Mouse (Mus musculus): Measurements from ENCODE around the gene Lrpap1. TPM values are rescaled to one million over a fixed set of nuclear protein-coding genes. Genes with fewer than 3 reads are reported as not detected.

Lrpap1 gene
- polyA plus RNA-seq, 1 experiment from 2014 or later: 109 TPM

DNA sequence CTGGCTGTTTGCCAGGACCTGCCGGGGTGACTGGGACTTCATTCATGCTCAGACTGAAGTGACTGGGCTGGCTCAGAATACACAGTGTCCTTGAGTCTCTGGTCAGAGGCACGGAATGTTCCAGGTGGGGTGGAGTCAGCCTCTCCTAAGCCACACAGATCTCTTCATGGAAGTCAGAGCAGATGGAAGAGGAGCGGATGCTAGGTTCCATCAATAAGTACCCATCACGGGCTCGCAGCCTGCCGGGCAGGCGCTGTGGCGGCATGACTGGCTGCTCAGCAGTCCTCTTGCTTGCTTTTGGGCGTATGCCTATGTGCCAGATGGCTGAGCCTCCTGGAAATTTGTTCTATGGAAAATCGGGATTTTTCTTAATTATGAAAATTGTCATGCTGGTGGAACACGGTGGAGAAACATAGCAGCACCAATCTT lies 32.6 kb upstream of the Lrpap1 start:
- Histone ChIP-seq H3K4me3 (no peak overlapping the region), H3K4me1 (peaks cover 33% of the 10 kb centered on the region), H3K4me2 (no peak overlapping the region), H3K27ac (no peak overlapping the region), H3K9ac (no peak overlapping the region), H3K9me3 (no peaks in the 10 kb centered on the region), H3K36me3 (no peaks in the 10 kb centered on the region), H3K27me3 (no peaks in the 10 kb centered on the region; the same call in 1 of the 2 replicates)
- ATAC-seq (ENCODE audit: insufficient number of reproducible peaks, insufficient read depth, low FRiP score, low TSS enrichment, low read depth): no peak
- 74% methylated on average over 11 of the region's 11 CpGs for WGBS

DNA sequence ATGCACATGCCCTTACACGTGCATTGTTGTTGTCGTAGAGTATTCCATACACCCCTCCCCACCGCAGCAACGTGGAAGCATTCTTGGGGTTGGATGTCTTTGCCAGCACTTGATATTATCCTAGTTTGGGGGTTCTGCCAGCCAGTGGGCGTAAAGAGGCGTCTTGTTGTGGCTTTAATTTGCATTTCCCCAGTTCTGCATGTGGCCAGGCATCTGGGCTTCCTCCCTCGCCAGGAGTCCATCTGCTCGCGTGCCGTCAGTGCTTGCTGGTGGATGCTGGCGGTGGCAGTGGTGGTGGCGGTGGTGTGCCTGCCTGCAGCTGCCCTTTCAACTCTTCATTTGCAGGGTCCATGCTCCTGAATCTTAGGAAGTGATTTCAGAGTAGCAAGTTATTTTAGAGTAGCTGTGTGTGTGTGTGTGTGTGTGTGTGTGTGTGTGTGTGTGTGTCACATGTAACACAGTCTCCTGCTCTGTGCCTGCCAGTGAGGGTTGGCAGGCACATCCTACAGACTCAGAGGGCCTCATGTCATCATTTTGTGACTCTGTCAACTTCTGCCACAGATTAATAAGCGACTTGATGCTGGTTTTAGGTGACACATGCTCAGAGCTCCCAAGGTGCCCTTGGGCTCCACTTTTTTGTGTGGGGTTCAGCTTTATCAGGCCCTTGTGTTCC lies 32.1 kb upstream of the Lrpap1 start:
- Histone ChIP-seq H3K4me2 (no peak overlapping the region), H3K27me3 (no peaks in the 10 kb centered on the region; the same call in 1 of the 2 replicates), H3K9ac (no peak overlapping the region), H3K27ac (no peak overlapping the region), H3K9me3 (no peaks in the 10 kb centered on the region), H3K36me3 (no peaks in the 10 kb centered on the region), H3K4me1 (peaks cover 28% of the 10 kb centered on the region), H3K4me3 (no peak overlapping the region)
- ATAC-seq (ENCODE audit: insufficient number of reproducible peaks, insufficient read depth, low FRiP score, low TSS enrichment, low read depth): no peak
- 53% methylated on average over 13 of the region's 13 CpGs for WGBS

DNA sequence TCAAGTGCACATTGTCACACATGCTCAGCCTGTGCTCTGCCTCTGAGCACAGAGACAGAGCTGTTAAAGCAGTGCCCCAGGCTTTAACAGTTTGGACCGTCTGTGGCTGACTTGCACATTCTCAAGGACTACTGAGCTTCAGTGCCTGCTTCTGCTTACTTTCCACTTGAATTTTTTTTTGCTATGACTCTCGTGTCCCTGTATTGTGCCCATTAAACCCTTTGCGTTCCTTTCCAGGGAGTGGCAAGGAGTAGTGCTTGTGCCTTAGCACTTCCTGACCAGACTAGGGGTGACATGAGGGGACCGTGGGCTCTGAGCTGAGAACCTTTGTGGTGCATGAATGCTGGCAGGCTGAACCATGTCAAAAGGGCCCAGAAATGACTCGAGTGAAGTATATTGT lies 30.3 kb upstream of the Lrpap1 start:
- H3K4me2 ChIP-seq: no peak overlapping the region
- H3K4me1 ChIP-seq: peaks cover 17% of the 10 kb centered on the region
- H3K9me3 ChIP-seq: no peaks in the 10 kb centered on the region
- no peaks in the 10 kb centered on the region; the same call in 1 of the 2 replicates for H3K27me3 ChIP-seq
- no peak overlapping the region for H3K9ac ChIP-seq
- H3K27ac ChIP-seq: no peak overlapping the region
- no peaks in the 10 kb centered on the region for H3K36me3 ChIP-seq
- no peak overlapping the region for H3K4me3 ChIP-seq
- WGBS: 62% methylated on average over 5 of the region's 5 CpGs
- no peak for ATAC-seq (ENCODE audit: insufficient number of reproducible peaks, insufficient read depth, low FRiP score, low TSS enrichment, low read depth)

DNA sequence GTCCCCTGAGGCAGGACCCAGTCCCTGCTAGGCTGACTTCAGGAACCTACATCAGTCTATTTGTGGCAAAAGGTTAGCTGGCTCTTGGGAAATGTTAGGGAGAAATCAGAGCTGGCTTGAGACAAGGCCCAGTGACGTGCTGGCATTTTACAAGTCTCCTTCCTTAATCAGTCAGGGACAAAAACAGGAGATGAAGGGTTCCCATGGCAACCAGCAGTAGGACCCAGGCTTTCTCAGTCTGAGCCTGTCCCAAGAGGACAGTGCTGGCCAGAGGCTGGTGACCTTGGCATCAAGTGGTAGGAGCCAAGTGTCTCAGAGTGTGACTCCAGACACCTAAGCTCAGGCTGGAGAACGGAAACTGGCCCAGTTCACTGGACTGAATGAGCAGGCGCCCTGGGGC lies 28.7 kb upstream of the Lrpap1 start:
- H3K4me3 ChIP-seq: no peak overlapping the region
- ATAC-seq (ENCODE audit: insufficient number of reproducible peaks, insufficient read depth, low FRiP score, low TSS enrichment, low read depth): no peak
- WGBS: 75% methylated on average over 3 of the region's 3 CpGs
- no peaks in the 10 kb centered on the region for H3K9me3 ChIP-seq
- H3K27ac ChIP-seq: no peak overlapping the region
- H3K27me3 ChIP-seq: no peaks in the 10 kb centered on the region
- no peak overlapping the region for H3K9ac ChIP-seq
- H3K36me3 ChIP-seq: no peaks in the 10 kb centered on the region
- H3K4me1 ChIP-seq: peaks cover 15% of the 10 kb centered on the region
- no peak overlapping the region for H3K4me2 ChIP-seq

DNA sequence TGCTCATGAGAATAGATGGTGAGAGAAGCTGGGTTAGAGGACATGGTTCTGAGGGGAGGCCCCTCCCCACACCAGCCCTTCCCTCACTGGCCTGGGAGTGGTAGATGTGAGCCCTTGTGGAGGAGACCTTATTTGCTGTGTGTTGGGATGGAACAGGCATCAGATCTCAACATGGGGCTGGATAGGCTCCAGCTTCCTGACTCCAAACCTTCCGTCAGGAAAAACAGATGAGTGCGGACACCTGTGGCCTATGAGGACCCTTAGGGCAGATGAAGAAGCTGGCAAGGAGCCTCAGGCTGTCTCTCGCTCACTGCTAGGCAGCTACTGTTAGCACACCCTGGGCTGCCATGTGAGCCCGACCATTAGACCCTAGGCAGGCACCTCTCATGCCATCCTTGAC lies 27.9 kb upstream of the Lrpap1 start:
- H3K4me1 ChIP-seq: peaks cover 13% of the 10 kb centered on the region
- no peaks in the 10 kb centered on the region for H3K27me3 ChIP-seq
- H3K9me3 ChIP-seq: no peaks in the 10 kb centered on the region
- no peaks in the 10 kb centered on the region for H3K36me3 ChIP-seq
- no peak overlapping the region for H3K27ac ChIP-seq
- no peak overlapping the region for H3K4me3 ChIP-seq
- no peak for ATAC-seq (ENCODE audit: insufficient number of reproducible peaks, insufficient read depth, low FRiP score, low TSS enrichment, low read depth)
- 91% methylated on average over 4 of the region's 4 CpGs for WGBS
- no peak overlapping the region for H3K9ac ChIP-seq
- H3K4me2 ChIP-seq: no peak overlapping the region

DNA sequence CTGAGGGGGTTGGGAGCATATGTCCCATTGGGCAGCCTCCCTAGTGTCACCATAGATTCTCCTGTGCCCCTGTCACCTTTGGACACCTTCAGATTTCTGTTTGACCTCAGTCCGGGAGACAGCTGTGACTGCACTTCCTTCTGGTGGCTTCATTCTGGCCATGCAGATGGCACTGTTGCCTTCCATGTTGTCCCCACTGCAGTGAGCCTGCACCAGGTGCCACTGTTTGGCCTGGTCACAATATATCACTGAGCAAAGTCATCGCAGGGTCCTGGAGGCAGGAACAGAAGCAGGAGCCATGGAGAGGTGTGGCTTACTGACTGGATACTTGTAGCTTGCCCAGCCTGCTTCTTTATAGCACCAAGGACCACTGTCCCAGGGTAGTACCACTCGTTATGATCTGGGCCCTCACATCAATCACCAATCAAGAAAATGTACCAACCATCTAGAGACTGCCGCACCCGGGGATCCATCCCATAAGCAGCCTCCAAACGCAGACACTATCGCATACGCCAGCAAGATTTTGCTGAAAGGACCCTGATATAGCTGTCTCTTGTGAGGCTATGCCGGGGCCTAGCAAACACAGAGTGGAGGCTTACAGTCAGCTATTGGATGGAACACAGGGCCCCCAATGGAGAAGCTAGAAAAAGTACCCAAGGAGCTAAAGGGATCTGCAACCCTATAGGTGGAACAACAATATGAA lies 26.9 kb upstream of the Lrpap1 start:
- no peak for ATAC-seq (ENCODE audit: insufficient number of reproducible peaks, insufficient read depth, low FRiP score, low TSS enrichment, low read depth)

DNA sequence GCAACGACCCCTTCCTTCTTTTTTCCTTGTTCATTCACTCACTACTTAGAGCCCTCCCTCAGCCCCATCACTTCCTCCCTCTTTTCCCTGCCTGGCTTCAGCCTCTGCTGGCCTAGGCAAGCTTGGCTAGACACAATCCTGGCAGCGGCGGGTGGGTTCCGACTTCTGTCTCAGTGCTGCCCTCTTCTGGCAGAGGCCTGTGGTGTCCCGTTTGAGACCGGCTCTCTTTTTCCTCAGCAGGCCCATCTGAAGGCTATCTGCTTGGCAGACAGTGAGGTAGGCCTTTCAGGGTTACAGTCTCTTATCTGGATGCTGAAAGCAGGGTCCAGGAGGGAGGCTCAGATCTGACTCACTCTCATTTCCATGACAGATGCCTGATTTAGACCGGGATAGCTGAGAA lies 26.2 kb upstream of the Lrpap1 start:
- no peak overlapping the region for H3K4me3 ChIP-seq
- H3K9ac ChIP-seq: no peak overlapping the region
- no peaks in the 10 kb centered on the region for H3K36me3 ChIP-seq
- H3K27ac ChIP-seq: no peak overlapping the region
- no peaks in the 10 kb centered on the region for H3K4me1 ChIP-seq
- 9% methylated on average over 7 of the region's 7 CpGs for WGBS
- no peaks in the 10 kb centered on the region for H3K9me3 ChIP-seq
- peak; percentile 48; the same call in 1 of the 2 replicates for ATAC-seq (ENCODE audit: insufficient number of reproducible peaks, insufficient read depth, low FRiP score, low TSS enrichment, low read depth)
- H3K27me3 ChIP-seq: no peaks in the 10 kb centered on the region
- no peak overlapping the region for H3K4me2 ChIP-seq

More for the DNA sequence above, 26.9 kb upstream of the Lrpap1 start:
- Histone ChIP-seq H3K4me3 (no peak overlapping the region), H3K9ac (no peak overlapping the region), H3K4me1 (peaks cover 2% of the 10 kb centered on the region), H3K27ac (no peak overlapping the region), H3K4me2 (no peak overlapping the region), H3K9me3 (no peaks in the 10 kb centered on the region), H3K27me3 (no peaks in the 10 kb centered on the region), H3K36me3 (no peaks in the 10 kb centered on the region)
- WGBS: 89% methylated on average over 9 of the region's 9 CpGs

DNA sequence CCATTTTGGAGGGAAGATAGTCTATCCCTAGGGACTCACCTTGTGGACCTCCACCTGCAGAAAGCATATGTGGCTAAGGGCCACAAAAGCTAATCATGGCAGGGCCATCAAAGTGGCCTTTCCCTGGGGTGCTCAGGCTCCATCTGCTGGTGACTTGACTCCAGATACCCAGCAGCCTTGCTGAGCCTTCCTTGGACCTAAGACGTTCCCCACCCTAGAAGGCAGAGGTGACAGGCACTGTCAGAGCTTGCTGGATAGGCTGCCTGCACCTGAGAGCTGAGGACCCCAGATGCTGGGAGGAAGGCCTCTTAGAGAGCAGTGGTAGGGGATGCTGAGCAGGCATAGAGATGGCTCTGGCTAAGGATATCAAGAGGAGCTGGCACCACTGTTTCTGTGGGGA lies 25.7 kb upstream of the Lrpap1 start:
- ATAC-seq (ENCODE audit: insufficient number of reproducible peaks, insufficient read depth, low FRiP score, low TSS enrichment, low read depth): no peak
- Histone ChIP-seq H3K4me3 (no peak overlapping the region), H3K4me2 (no peak overlapping the region), H3K27me3 (no peaks in the 10 kb centered on the region), H3K4me1 (no peaks in the 10 kb centered on the region), H3K27ac (no peak overlapping the region), H3K36me3 (no peaks in the 10 kb centered on the region), H3K9ac (no peak overlapping the region), H3K9me3 (no peaks in the 10 kb centered on the region)
- WGBS: 38% methylated on average over 1 of the region's 1 CpGs

DNA sequence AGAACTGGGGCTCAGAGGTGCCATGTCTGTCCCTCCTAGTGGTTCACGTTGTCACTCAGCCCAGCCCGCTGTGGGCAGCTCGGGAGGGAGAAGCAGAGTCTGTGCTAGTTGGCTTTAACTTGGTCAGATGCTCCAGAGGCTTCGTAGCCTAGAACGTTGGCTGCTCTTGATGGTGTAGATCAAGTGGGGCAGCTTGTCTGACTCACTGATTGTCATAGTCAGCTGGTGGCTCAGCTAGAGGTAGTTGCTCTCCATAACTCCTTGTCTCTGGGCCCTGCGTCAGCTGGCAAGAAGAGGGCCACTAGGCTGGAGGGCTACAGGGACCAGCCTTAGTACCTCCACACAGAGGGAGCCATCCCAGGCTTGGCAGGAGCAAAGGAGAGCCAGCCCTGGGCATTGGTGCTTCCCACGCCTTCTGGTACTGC lies 24.2 kb upstream of the Lrpap1 start:
- Histone ChIP-seq H3K27ac (no peak overlapping the region), H3K9me3 (no peaks in the 10 kb centered on the region), H3K36me3 (no peaks in the 10 kb centered on the region), H3K27me3 (no peaks in the 10 kb centered on the region), H3K4me1 (no peaks in the 10 kb centered on the region), H3K4me2 (no peak overlapping the region), H3K9ac (no peak overlapping the region), H3K4me3 (no peak overlapping the region)
- WGBS: 85% methylated on average over 7 of the region's 7 CpGs
- ATAC-seq (ENCODE audit: insufficient number of reproducible peaks, insufficient read depth, low FRiP score, low TSS enrichment, low read depth): no peak

DNA sequence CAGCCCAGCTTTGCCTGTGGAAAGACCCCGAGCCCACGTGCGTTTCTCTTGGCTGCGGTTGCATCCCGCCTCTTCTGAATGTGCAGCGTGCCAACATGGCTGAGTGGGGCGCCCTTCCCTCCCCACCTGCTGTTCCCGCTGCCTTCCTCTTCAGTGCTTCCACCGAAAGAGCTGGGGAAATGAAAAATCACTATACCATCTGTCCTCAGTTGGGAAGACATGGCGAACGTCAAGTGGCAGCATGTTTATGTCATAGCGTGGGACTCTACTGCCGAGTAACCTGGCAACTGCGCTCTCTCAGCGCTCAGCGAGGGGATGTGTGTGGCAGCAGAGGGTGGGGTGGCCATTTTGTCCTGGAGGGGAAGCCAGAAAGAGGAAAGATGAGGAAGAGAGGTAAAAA lies 23.6 kb upstream of the Lrpap1 start:
- H3K4me3 ChIP-seq: no peak overlapping the region
- H3K27ac ChIP-seq: no peak overlapping the region
- 88% methylated on average over 16 of the region's 16 CpGs for WGBS
- H3K4me2 ChIP-seq: no peak overlapping the region
- H3K9ac ChIP-seq: no peak overlapping the region
- no peak for ATAC-seq (ENCODE audit: insufficient number of reproducible peaks, insufficient read depth, low FRiP score, low TSS enrichment, low read depth)
- no peaks in the 10 kb centered on the region for H3K4me1 ChIP-seq
- no peaks in the 10 kb centered on the region for H3K36me3 ChIP-seq
- no peaks in the 10 kb centered on the region for H3K9me3 ChIP-seq
- no peaks in the 10 kb centered on the region for H3K27me3 ChIP-seq

DNA sequence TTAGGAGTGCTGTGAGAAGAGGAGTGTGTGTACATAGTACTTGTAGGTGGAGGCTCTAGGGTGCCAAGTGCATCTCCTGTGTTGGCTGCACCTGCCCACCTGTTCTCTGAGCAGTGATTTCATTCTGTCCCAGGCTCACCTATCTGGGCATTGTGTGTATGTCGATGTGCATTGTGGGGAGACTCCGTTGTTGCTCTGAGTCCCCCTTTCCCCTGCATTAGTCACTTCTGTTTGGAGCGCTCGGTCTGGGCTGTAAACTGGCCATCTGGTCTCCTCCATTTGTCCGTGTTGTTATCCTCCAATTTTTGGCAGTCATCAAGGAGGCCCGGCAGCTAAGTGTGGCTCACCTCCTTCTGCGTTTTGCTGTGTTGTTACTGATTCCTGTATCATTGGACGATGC lies 14.5 kb upstream of the Lrpap1 start:
- Histone ChIP-seq H3K4me2 (no peak overlapping the region), H3K9me3 (no peaks in the 10 kb centered on the region), H3K4me3 (no peak overlapping the region), H3K27me3 (no peaks in the 10 kb centered on the region), H3K9ac (no peak overlapping the region), H3K4me1 (no peaks in the 10 kb centered on the region), H3K27ac (no peak overlapping the region), H3K36me3 (no peaks in the 10 kb centered on the region)
- WGBS: 87% methylated on average over 8 of the region's 8 CpGs
- ATAC-seq (ENCODE audit: insufficient number of reproducible peaks, insufficient read depth, low FRiP score, low TSS enrichment, low read depth): no peak

DNA sequence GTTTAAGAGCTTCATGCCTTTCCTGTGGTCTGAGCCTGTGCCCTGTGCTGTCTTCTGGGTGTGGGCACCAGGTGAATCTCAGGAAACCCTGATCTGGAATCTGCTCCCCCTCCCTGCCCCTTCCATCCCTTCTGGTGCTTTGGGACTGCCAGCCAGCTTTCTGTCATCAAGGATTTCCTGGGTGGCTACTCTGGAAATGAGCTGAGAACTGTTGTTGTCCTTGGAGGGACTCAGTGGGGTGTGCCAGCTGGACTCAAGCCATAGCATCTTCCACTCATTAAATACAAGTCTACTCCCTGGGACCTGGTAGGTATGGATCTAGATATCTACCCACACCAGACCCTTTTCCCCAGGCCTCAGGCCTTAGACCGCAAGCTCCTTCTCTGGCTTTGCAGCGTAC lies 12.9 kb upstream of the Lrpap1 start:
- no peak for ATAC-seq (ENCODE audit: insufficient number of reproducible peaks, insufficient read depth, low FRiP score, low TSS enrichment, low read depth)
- Histone ChIP-seq H3K27ac (no peak overlapping the region), H3K9me3 (no peaks in the 10 kb centered on the region), H3K9ac (no peak overlapping the region), H3K4me3 (no peak overlapping the region), H3K36me3 (no peaks in the 10 kb centered on the region), H3K4me1 (no peaks in the 10 kb centered on the region), H3K4me2 (no peak overlapping the region), H3K27me3 (no peaks in the 10 kb centered on the region)
- WGBS: 88% methylated on average over 2 of the region's 2 CpGs

Measured in embryonic facial prominence, embryonic 13.5 days (tissue).